In genomic region chr8:15235410-15235809, GRCm38 (mm10) we compare ENCODE assay signal across 23 mouse cellular contexts.
A peak's percentile ranks its signal among the peaks of the same experiment; 100 is the strongest.
DNase-seq lines count a peak whose midpoint lies in the region; ATAC-seq lines count a peak whose summit lies in the region.
"Had no signal": no experiment of that assay in that cellular context is flagged by ENCODE, and none has a peak within 500 bp of the region (broad histone marks: within the 10 kb centered on the region; RNA-seq: fewer than 3 reads in every experiment).

No protein-coding gene starts in this region.

- DNase-seq in hindbrain, embryonic 11.5 days (ENCODE audit: low spot score) = no peak
- DNase-seq in neural tube, embryonic 10.5 days (ENCODE audit: extremely low spot score, low spot score) = no peak
- no peak for DNase-seq in spleen, adult 18-20 months
- no peak for DNase-seq in retina, embryonic 14.5 days (ENCODE audit: low spot score)
- DNase-seq: adrenal gland, postnatal 10 days; adrenal gland, postnatal 36 days; cerebellum, adult 11 months; cerebellum, adult 2 months; cerebellum, adult 9-11 months; cerebellum, postnatal 25 days; forebrain, postnatal 0 days; gastrocnemius, adult 2 months; gastrocnemius, postnatal 14 days had no signal

- WGBS in hindbrain, embryonic 12.5 days = 60% methylated on average over 3 of the region's 3 CpGs
- WGBS in hindbrain, embryonic 11.5 days = 74% methylated on average over 3 of the region's 3 CpGs
- WGBS in neural tube, embryonic 13.5 days = 52% methylated on average over 3 of the region's 3 CpGs
- WGBS in hindbrain, embryonic 16.5 days = 56% methylated on average over 3 of the region's 3 CpGs
- 53% methylated on average over 3 of the region's 3 CpGs for WGBS in neural tube, embryonic 15.5 days

- H3K27ac ChIP-seq in hindbrain, embryonic 12.5 days = no peak overlapping the region
- H3K27ac ChIP-seq in hindbrain, embryonic 11.5 days (ENCODE audit: low read depth, low read length) = no peak overlapping the region
- 0 out of 2 replicates have a peak overlapping the region, but pooled peaks have one; percentile 28 for H3K27ac ChIP-seq in neural tube, embryonic 13.5 days (replicated peaks)
- H3K27ac ChIP-seq in hindbrain, embryonic 16.5 days (ENCODE audit: low read depth, low read length) = no peak overlapping the region
- H3K27ac ChIP-seq in neural tube, embryonic 15.5 days (replicated peaks) = no peak overlapping the region
- H3K27ac ChIP-seq: embryonic facial prominence, embryonic 12.5 days; embryonic facial prominence, embryonic 15.5 days; gastrocnemius, adult 2 months had no signal

- H3K4me2 ChIP-seq in hindbrain, embryonic 12.5 days (replicated peaks) = no peak overlapping the region
- no peak overlapping the region for H3K4me2 ChIP-seq in hindbrain, embryonic 11.5 days (replicated peaks; ENCODE audit: low read depth, low read length)
- no peak overlapping the region for H3K4me2 ChIP-seq in neural tube, embryonic 13.5 days
- no peak overlapping the region for H3K4me2 ChIP-seq in hindbrain, embryonic 16.5 days (ENCODE audit: low read length)
- no peak overlapping the region for H3K4me2 ChIP-seq in neural tube, embryonic 15.5 days
- H3K4me2 ChIP-seq: embryonic facial prominence, embryonic 12.5 days; embryonic facial prominence, embryonic 15.5 days; heart, embryonic 11.5 days had no signal

- no peaks in the 10 kb centered on the region for H3K9me3 ChIP-seq in hindbrain, embryonic 12.5 days (replicated peaks)
- no peaks in the 10 kb centered on the region for H3K9me3 ChIP-seq in hindbrain, embryonic 11.5 days (ENCODE audit: control insufficient read depth, low read length)
- no peaks in the 10 kb centered on the region for H3K9me3 ChIP-seq in neural tube, embryonic 13.5 days
- H3K9me3 ChIP-seq in hindbrain, embryonic 16.5 days (ENCODE audit: control insufficient read depth, low read length) = no peaks in the 10 kb centered on the region
- H3K9me3 ChIP-seq in neural tube, embryonic 15.5 days (replicated peaks) = no peaks in the 10 kb centered on the region
- H3K9me3 ChIP-seq: embryonic facial prominence, embryonic 12.5 days; embryonic facial prominence, embryonic 15.5 days had no signal

- H3K4me1 ChIP-seq in hindbrain, embryonic 12.5 days = no peaks in the 10 kb centered on the region
- no peaks in the 10 kb centered on the region for H3K4me1 ChIP-seq in hindbrain, embryonic 11.5 days (replicated peaks; ENCODE audit: control insufficient read depth, insufficient read depth, low read length)
- H3K4me1 ChIP-seq in neural tube, embryonic 13.5 days (replicated peaks) = no peaks in the 10 kb centered on the region
- H3K4me1 ChIP-seq in hindbrain, embryonic 16.5 days (ENCODE audit: control insufficient read depth, insufficient read depth, low read depth, low read length) = no peaks in the 10 kb centered on the region
- H3K4me1 ChIP-seq in neural tube, embryonic 15.5 days = no peaks in the 10 kb centered on the region
- H3K4me1 ChIP-seq: embryonic facial prominence, embryonic 12.5 days; embryonic facial prominence, embryonic 15.5 days had no signal

- no peaks in the 10 kb centered on the region for H3K27me3 ChIP-seq in hindbrain, embryonic 12.5 days
- H3K27me3 ChIP-seq in hindbrain, embryonic 11.5 days (ENCODE audit: control insufficient read depth, insufficient read depth, low read length) = no peaks in the 10 kb centered on the region
- H3K27me3 ChIP-seq in neural tube, embryonic 13.5 days = no peaks in the 10 kb centered on the region
- no peaks in the 10 kb centered on the region for H3K27me3 ChIP-seq in hindbrain, embryonic 16.5 days (replicated peaks; ENCODE audit: control insufficient read depth, insufficient read depth, low read length)
- no peaks in the 10 kb centered on the region for H3K27me3 ChIP-seq in neural tube, embryonic 15.5 days (replicated peaks)
- H3K27me3 ChIP-seq: embryonic facial prominence, embryonic 12.5 days; embryonic facial prominence, embryonic 15.5 days; Patski had no signal

- no peak overlapping the region for H3K9ac ChIP-seq in hindbrain, embryonic 12.5 days
- H3K9ac ChIP-seq in hindbrain, embryonic 11.5 days (ENCODE audit: low read depth, low read length) = no peak overlapping the region
- H3K9ac ChIP-seq in neural tube, embryonic 13.5 days = no peak overlapping the region
- no peak overlapping the region for H3K9ac ChIP-seq in hindbrain, embryonic 16.5 days (ENCODE audit: low read depth, low read length)
- H3K9ac ChIP-seq in neural tube, embryonic 15.5 days (replicated peaks) = no peak overlapping the region
- H3K9ac ChIP-seq: embryonic facial prominence, embryonic 12.5 days; embryonic facial prominence, embryonic 15.5 days; forebrain, postnatal 0 days had no signal

- H3K36me3 ChIP-seq in hindbrain, embryonic 12.5 days = no peaks in the 10 kb centered on the region
- no peaks in the 10 kb centered on the region for H3K36me3 ChIP-seq in hindbrain, embryonic 11.5 days (ENCODE audit: control insufficient read depth, insufficient read depth, low read length)
- no peaks in the 10 kb centered on the region for H3K36me3 ChIP-seq in neural tube, embryonic 13.5 days
- no peaks in the 10 kb centered on the region for H3K36me3 ChIP-seq in hindbrain, embryonic 16.5 days (ENCODE audit: control insufficient read depth, insufficient read depth, low read length)
- no peaks in the 10 kb centered on the region for H3K36me3 ChIP-seq in neural tube, embryonic 15.5 days
- H3K36me3 ChIP-seq: embryonic facial prominence, embryonic 12.5 days; embryonic facial prominence, embryonic 15.5 days had no signal

- no peak overlapping the region for H3K4me3 ChIP-seq in hindbrain, embryonic 12.5 days
- no peak overlapping the region for H3K4me3 ChIP-seq in hindbrain, embryonic 11.5 days (ENCODE audit: low read depth, low read length)
- H3K4me3 ChIP-seq in neural tube, embryonic 13.5 days = no peak overlapping the region
- no peak overlapping the region for H3K4me3 ChIP-seq in hindbrain, embryonic 16.5 days (ENCODE audit: low read length)
- no peak overlapping the region for H3K4me3 ChIP-seq in neural tube, embryonic 15.5 days (replicated peaks)
- H3K4me3 ChIP-seq: embryonic facial prominence, embryonic 12.5 days; embryonic facial prominence, embryonic 15.5 days; gastrocnemius, adult 2 months had no signal

- 0 out of 2 replicates have a peak, but pooled peaks have one; percentile 60 for ATAC-seq in hindbrain, embryonic 12.5 days (ENCODE audit: low FRiP score)
- no peak; the same call in 1 of the 2 replicates for ATAC-seq in hindbrain, embryonic 11.5 days (ENCODE audit: low FRiP score)
- ATAC-seq in neural tube, embryonic 13.5 days (ENCODE audit: low read depth) = 0 out of 2 replicates have a peak, but pooled peaks have one; percentile 23
- ATAC-seq in hindbrain, embryonic 16.5 days = peak; percentile 80
- peak; percentile 53 for ATAC-seq in neural tube, embryonic 15.5 days (ENCODE audit: low FRiP score)
- ATAC-seq: forebrain, embryonic 14.5 days; forebrain, postnatal 0 days; inflammation-experienced regulatory T-cells, adult 6 months; Patski had no signal
